Mouse (Mus musculus): ENCODE data around the gene Trnp1.

GRCm38 (mm10) chr4:133460796-133461325 lies 37.5 kb downstream of the Trnp1 start:
- TF ChIP-seq CTCF (conservative IDR thresholded peaks at IDR 0.05; ENCODE audit: low read length) (0 out of 2 replicates have a peak, but pooled peaks have one; percentile 10), NANOG (IDR thresholded peaks at IDR 0.05; ENCODE audit: borderline replicate concordance, low read length) (no peak)
